Mouse (Mus musculus): ENCODE results near the gene Pard3. TPM values are rescaled to one million over a fixed set of nuclear protein-coding genes. Genes with fewer than 3 reads are reported as not detected.
A peak's percentile ranks its signal among the peaks of the same experiment; 100 is the strongest.

Gene Pard3
- polyA plus RNA-seq, 1 experiment from 2014 or later, result 17.3 TPM

DNA sequence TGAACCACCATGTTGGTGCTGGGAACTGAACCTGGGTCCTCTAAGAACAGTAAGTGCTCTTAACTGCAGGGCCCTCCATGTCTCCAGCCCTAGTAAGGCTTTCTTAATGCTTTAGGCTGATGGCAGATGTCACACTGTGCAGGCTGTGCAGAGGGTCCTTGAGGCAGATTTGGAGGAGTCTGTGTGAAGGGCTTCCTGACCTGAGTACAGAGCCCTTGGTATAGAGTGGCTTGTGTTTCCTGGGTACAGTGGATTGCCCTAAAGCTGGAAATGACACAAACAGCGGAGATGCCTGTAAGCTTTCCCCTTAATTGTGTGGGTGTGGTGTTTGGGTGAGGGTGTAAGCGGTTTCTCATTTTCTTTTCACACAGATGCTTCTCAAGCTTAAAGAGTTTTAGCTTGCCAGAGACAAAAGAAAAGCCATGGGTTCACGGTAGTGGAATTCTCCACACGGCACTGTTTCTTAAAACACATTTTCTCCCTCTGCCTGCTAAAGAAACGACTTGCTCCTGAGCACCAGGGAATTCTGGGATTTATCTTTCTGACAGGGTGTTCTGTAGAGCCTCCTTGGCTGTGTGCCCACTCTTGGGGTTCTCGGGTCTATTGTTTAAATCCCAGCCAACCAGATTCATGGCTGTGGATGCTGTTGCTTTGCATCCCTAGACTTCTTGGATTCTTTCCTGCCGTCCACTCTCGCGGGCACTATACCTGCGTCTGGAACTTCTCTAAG lies 28.9 kb downstream of the Pard3 start:
- H3K36me3 ChIP-seq (ENCODE audit: control insufficient read depth, insufficient read depth, low read length), result no peaks in the 10 kb centered on the region
- no peaks in the 10 kb centered on the region for H3K9me3 ChIP-seq (ENCODE audit: control insufficient read depth, low read length)
- no peak overlapping the region for H3K4me3 ChIP-seq (ENCODE audit: low read length)
- peak overlapping the region; percentile 13; the same call in 1 of the 2 replicates for H3K4me2 ChIP-seq (ENCODE audit: low read depth, low read length)
- peak; percentile 49 for ATAC-seq
- WGBS, result 26% methylated on average over 10 of the region's 10 CpGs
- H3K9ac ChIP-seq (ENCODE audit: low read depth, low read length), result no peak overlapping the region
- peaks cover 43% of the 10 kb centered on the region for H3K4me1 ChIP-seq (ENCODE audit: control insufficient read depth, insufficient read depth, low read length)
- H3K27me3 ChIP-seq (replicated peaks; ENCODE audit: control insufficient read depth, insufficient read depth, low read length), result no peaks in the 10 kb centered on the region
- H3K27ac ChIP-seq (ENCODE audit: low read length), result peak overlapping the region; percentile 81

DNA sequence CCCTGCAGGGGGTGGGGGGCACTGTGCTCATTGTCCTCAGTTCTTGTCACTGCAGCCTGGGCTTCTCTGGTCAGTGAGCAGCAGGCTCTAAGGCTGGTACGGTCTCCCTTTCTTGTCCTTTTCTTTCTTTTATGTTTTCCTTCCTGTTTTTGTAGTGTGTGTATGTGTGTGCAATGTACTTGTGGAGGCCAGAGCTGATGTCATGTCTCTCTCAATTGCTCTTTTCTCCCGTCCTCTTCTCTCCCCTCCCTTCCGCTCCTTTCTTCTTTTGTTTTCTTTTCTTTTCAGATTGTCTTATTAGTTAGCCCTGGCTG lies 29.4 kb downstream of the Pard3 start:
- Histone ChIP-seq H3K4me3 (ENCODE audit: low read length) (no peak overlapping the region), H3K9me3 (ENCODE audit: control insufficient read depth, low read length) (no peaks in the 10 kb centered on the region), H3K9ac (ENCODE audit: low read depth, low read length) (no peak overlapping the region), H3K4me1 (ENCODE audit: control insufficient read depth, insufficient read depth, low read length) (peaks cover 39% of the 10 kb centered on the region), H3K27me3 (replicated peaks; ENCODE audit: control insufficient read depth, insufficient read depth, low read length) (no peaks in the 10 kb centered on the region), H3K27ac (ENCODE audit: low read length) (peak overlapping the region; percentile 81; the same call in 1 of the 2 replicates), H3K4me2 (ENCODE audit: low read depth, low read length) (peak overlapping the region; percentile 13; the same call in 1 of the 2 replicates), H3K36me3 (ENCODE audit: control insufficient read depth, insufficient read depth, low read length) (no peaks in the 10 kb centered on the region)
- 58% methylated on average over 3 of the region's 3 CpGs for WGBS
- no peak for ATAC-seq

DNA sequence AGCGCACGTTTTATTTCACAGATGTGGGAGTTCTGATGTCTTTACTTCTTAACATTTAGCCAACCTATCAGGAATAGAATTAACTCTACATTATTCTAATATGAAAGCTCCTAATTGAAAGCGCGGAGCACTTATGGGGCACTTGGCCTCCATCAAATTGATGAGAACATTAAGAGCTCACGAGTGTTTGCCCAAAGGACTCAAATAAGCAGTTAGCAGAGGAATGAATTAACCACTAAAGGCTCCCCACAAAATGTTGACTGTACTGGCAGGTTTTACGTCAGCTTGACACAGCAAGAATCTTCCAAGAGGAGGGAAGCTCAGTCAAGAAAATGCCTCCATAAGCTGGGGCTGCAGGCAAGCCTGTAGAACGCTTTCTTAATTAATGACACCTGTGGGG lies 32.1 kb downstream of the Pard3 start:
- Histone ChIP-seq H3K36me3 (ENCODE audit: control insufficient read depth, insufficient read depth, low read length) (no peaks in the 10 kb centered on the region), H3K27ac (ENCODE audit: low read length) (no peak overlapping the region), H3K4me3 (ENCODE audit: low read length) (no peak overlapping the region), H3K9me3 (ENCODE audit: control insufficient read depth, low read length) (no peaks in the 10 kb centered on the region), H3K4me2 (ENCODE audit: low read depth, low read length) (no peak overlapping the region), H3K4me1 (ENCODE audit: control insufficient read depth, insufficient read depth, low read length) (peaks cover 23% of the 10 kb centered on the region), H3K9ac (ENCODE audit: low read depth, low read length) (no peak overlapping the region), H3K27me3 (replicated peaks; ENCODE audit: control insufficient read depth, insufficient read depth, low read length) (no peaks in the 10 kb centered on the region)
- ATAC-seq, result no peak
- WGBS, result 86% methylated on average over 7 of the region's 7 CpGs

DNA sequence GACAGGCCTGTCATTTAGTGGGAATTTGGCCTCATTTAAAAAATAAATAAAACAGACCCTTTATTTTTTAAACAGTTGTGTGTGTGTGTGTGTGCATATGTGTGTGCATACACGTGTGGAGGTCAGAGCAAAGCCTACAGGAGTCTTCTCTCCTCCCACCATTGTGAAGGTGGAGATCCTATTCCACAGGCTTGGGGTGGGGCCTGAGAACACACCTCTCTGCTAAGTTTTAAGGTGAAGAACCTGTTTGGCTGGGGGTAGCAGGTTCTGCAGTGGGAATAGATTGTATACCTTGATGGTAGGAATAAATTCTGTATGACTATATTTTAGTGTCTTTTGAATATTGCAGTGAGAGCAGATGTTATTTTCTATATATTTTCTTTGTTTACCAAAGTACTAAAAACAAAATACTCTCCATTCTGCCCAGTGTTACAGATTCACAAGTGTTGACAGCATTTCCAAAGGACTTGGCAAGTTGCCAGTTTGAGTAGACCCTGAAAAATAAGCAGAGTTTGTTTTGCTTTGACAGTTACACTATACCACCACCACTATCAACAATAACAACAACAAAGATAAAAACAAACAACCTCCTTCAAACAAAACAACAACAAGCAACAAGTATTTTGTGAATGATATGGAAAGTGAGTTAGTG lies 35.9 kb downstream of the Pard3 start:
- WGBS, result 33% methylated on average over 1 of the region's 1 CpGs
- Histone ChIP-seq H3K9ac (ENCODE audit: low read depth, low read length) (no peak overlapping the region), H3K9me3 (ENCODE audit: control insufficient read depth, low read length) (no peaks in the 10 kb centered on the region), H3K4me2 (ENCODE audit: low read depth, low read length) (no peak overlapping the region), H3K27me3 (replicated peaks; ENCODE audit: control insufficient read depth, insufficient read depth, low read length) (no peaks in the 10 kb centered on the region), H3K4me3 (ENCODE audit: low read length) (no peak overlapping the region), H3K36me3 (ENCODE audit: control insufficient read depth, insufficient read depth, low read length) (no peaks in the 10 kb centered on the region), H3K27ac (ENCODE audit: low read length) (no peak overlapping the region), H3K4me1 (ENCODE audit: control insufficient read depth, insufficient read depth, low read length) (peaks cover 10% of the 10 kb centered on the region)
- ATAC-seq, result peak; percentile 46; the same call in 1 of the 2 replicates

DNA sequence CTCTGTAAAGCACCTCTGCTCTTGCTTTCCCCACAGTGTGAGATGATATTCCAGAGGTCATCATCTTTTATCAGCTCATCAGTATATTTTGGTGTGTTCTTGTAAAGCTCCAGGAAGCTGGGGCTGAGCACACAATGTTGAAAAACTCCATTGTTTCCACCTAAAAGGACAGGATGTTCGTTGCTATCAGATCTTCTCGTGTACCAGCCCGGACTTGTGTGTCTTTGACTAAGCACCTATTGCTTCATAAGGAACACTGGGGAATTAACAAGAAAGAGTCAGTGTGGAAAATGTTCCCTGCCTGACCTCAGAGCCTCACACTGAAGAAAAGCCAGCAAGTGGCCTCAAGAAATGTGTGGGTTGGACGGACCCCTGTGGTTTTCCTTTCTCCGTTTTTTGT lies 39.6 kb downstream of the Pard3 start:
- H3K36me3 ChIP-seq (ENCODE audit: control insufficient read depth, insufficient read depth, low read length), result no peaks in the 10 kb centered on the region
- H3K9ac ChIP-seq (ENCODE audit: low read depth, low read length), result no peak overlapping the region
- H3K9me3 ChIP-seq (ENCODE audit: control insufficient read depth, low read length), result no peaks in the 10 kb centered on the region
- H3K27ac ChIP-seq (ENCODE audit: low read length), result no peak overlapping the region
- H3K4me1 ChIP-seq (ENCODE audit: control insufficient read depth, insufficient read depth, low read length), result peaks cover 15% of the 10 kb centered on the region
- WGBS, result 61% methylated on average over 5 of the region's 5 CpGs
- no peak for ATAC-seq
- H3K4me3 ChIP-seq (ENCODE audit: low read length), result no peak overlapping the region
- no peak overlapping the region for H3K4me2 ChIP-seq (ENCODE audit: low read depth, low read length)
- no peaks in the 10 kb centered on the region for H3K27me3 ChIP-seq (replicated peaks; ENCODE audit: control insufficient read depth, insufficient read depth, low read length)

DNA sequence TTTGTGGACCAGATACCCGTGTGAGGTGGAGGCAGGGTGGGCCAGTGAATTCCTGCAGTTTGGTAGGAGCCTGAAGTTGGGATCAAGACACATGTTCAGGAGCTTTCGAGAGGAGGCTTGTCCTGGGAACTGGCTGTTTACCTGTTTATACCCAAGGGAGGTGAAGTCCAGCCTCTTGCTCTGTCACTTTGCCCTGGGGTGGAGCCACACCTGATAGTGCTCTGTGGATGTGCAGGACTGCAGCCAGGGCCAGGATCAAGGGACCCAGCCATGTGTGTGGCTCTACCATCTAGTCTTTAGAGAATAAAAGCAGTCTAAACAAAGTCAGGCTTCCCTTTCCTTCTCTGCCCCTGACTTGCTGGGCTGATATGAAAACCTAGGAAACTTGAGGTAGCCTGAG lies 40.9 kb downstream of the Pard3 start:
- H3K4me1 ChIP-seq (ENCODE audit: control insufficient read depth, insufficient read depth, low read length), result peaks cover 13% of the 10 kb centered on the region; the same call in 1 of the 2 replicates
- 58% methylated on average over 2 of the region's 2 CpGs for WGBS
- no peak overlapping the region for H3K9ac ChIP-seq (ENCODE audit: low read depth, low read length)
- H3K4me3 ChIP-seq (ENCODE audit: low read length), result no peak overlapping the region
- no peak overlapping the region for H3K27ac ChIP-seq (ENCODE audit: low read length)
- no peak overlapping the region for H3K4me2 ChIP-seq (ENCODE audit: low read depth, low read length)
- ATAC-seq, result no peak
- no peaks in the 10 kb centered on the region for H3K27me3 ChIP-seq (replicated peaks; ENCODE audit: control insufficient read depth, insufficient read depth, low read length)
- H3K36me3 ChIP-seq (ENCODE audit: control insufficient read depth, insufficient read depth, low read length), result no peaks in the 10 kb centered on the region
- no peaks in the 10 kb centered on the region for H3K9me3 ChIP-seq (ENCODE audit: control insufficient read depth, low read length)

DNA sequence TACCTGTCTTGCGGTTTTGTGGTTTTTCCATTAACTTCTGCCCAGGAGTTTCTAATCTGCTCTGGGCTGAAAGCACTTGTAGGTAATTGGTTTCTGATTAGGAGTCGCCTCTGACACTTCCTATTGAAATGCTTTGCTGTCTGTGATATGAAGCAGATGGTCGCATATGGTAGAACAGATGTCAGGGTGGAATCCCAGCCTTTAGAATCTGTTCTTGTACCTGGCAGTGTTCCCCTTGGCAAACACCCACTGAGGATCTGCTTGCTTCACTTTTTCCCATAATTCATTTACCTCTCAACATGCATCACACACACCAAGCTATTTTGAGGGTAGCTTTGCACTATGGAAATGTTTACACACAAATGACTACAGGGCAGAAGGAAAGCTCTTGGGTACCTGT lies 44.2 kb downstream of the Pard3 start:
- H3K4me3 ChIP-seq (ENCODE audit: low read length), result no peak overlapping the region
- WGBS, result 50% methylated on average over 3 of the region's 3 CpGs
- no peak overlapping the region for H3K4me2 ChIP-seq (ENCODE audit: low read depth, low read length)
- ATAC-seq, result no peak
- no peaks in the 10 kb centered on the region for H3K36me3 ChIP-seq (ENCODE audit: control insufficient read depth, insufficient read depth, low read length)
- no peak overlapping the region for H3K27ac ChIP-seq (ENCODE audit: low read length)
- H3K9ac ChIP-seq (ENCODE audit: low read depth, low read length), result no peak overlapping the region
- H3K27me3 ChIP-seq (replicated peaks; ENCODE audit: control insufficient read depth, insufficient read depth, low read length), result no peaks in the 10 kb centered on the region
- no peaks in the 10 kb centered on the region for H3K9me3 ChIP-seq (ENCODE audit: control insufficient read depth, low read length)
- H3K4me1 ChIP-seq (ENCODE audit: control insufficient read depth, insufficient read depth, low read length), result peaks cover 14% of the 10 kb centered on the region

DNA sequence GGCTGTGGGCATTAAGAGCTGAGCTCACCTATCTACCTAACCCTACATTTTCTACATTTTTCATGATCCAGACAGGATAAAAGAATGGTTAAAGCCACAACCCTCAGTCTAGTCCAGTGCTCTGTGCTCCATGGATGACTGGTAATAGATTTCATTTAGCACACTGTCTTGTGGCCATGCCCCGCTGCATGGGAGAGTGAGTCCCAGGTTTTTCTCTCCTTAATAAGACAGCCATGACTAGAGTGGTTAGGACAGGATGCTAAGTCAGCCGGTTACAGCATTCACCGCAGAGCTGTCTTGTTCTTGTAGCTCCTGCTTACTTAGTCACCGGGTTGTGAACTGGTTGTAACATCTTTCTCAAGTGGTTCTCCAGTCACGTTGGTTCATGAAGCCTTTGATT lies 49.5 kb downstream of the Pard3 start:
- whole genome bisulfite sequencing, result 80% methylated on average over 5 of the region's 5 CpGs
- no peak for ATAC-seq
- Histone ChIP-seq H3K9me3 (ENCODE audit: control insufficient read depth, low read length) (no peaks in the 10 kb centered on the region), H3K27me3 (replicated peaks; ENCODE audit: control insufficient read depth, insufficient read depth, low read length) (no peaks in the 10 kb centered on the region), H3K36me3 (ENCODE audit: control insufficient read depth, insufficient read depth, low read length) (no peaks in the 10 kb centered on the region), H3K4me1 (ENCODE audit: control insufficient read depth, insufficient read depth, low read length) (peaks cover 12% of the 10 kb centered on the region), H3K9ac (ENCODE audit: low read depth, low read length) (no peak overlapping the region), H3K4me3 (ENCODE audit: low read length) (no peak overlapping the region), H3K4me2 (ENCODE audit: low read depth, low read length) (no peak overlapping the region), H3K27ac (ENCODE audit: low read length) (no peak overlapping the region)

DNA sequence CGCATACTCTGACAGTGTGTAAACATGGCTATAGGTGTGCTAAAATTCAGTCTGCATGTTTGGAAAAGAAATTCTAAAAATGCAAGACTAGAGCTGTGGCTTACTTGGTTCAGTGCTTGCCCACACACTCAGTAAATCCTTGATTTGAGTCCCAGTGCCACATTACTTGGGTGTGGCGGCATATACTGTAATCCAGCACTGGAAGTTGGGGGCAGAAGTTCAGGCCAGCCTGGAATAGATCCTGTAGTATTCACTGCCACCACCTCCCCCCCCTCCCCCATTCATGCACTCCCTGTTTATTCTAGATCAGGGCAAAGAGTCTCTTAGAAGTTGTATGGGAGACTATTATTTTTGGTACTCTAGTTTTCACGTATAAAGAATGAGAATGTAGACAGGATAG lies 52.1 kb downstream of the Pard3 start:
- Histone ChIP-seq H3K4me1 (ENCODE audit: control insufficient read depth, insufficient read depth, low read length) (peaks cover 12% of the 10 kb centered on the region), H3K9me3 (ENCODE audit: control insufficient read depth, low read length) (no peaks in the 10 kb centered on the region), H3K4me3 (ENCODE audit: low read length) (no peak overlapping the region), H3K36me3 (ENCODE audit: control insufficient read depth, insufficient read depth, low read length) (no peaks in the 10 kb centered on the region), H3K27ac (ENCODE audit: low read length) (no peak overlapping the region), H3K9ac (ENCODE audit: low read depth, low read length) (no peak overlapping the region), H3K27me3 (replicated peaks; ENCODE audit: control insufficient read depth, insufficient read depth, low read length) (no peaks in the 10 kb centered on the region), H3K4me2 (ENCODE audit: low read depth, low read length) (no peak overlapping the region)
- 0 out of 2 replicates have a peak, but pooled peaks have one; percentile 30 for ATAC-seq
- 82% methylated on average over 3 of the region's 3 CpGs for WGBS

Measured in intestine, embryonic 16.5 days (tissue).